Mouse (Mus musculus) liver, postnatal 0 days (tissue): ENCODE data around the gene Nlrp2. TPM values are rescaled to one million over a fixed set of nuclear protein-coding genes. Genes with fewer than 3 reads are reported as not detected.

Source experiments
- ATAC-seq: fragments of 200-750 bp; cut with Nextera tagmentation; 2 replicates; pipeline ENCODE4 v1.8.0; 2017; ENCODE audit warnings: mild to moderate bottlenecking, moderate library complexity
- DNase-seq: peaks from one replicate; pipeline ENCODE4 v3.0.0-alpha.2; 2016
- H3K27ac ChIP-seq: fragments of 300-500 bp; sonication (generic); 2 replicates; pipeline ENCODE4 v1.5.1; 2014; ENCODE audit warnings: antibody characterized with exemption, moderate library complexity, mild to moderate bottlenecking, low read depth
- H3K27me3 ChIP-seq: fragments of 300-500 bp; sonication (generic); 2 replicates; pipeline ENCODE4 v1.6.1; 2014; ENCODE audit warnings: low read length, control low read depth, mixed read lengths; ENCODE audit not compliant: insufficient read depth
- H3K36me3 ChIP-seq: fragments of 300-500 bp; sonication (generic); replicated peaks from 2 replicates; pipeline ENCODE4 v1.6.1; 2014; ENCODE audit warnings: mild to moderate bottlenecking, control low read depth, low read length, moderate library complexity, mixed read lengths; ENCODE audit not compliant: insufficient read depth
- H3K4me1 ChIP-seq: fragments of 300-500 bp; sonication (generic); 2 replicates; pipeline ENCODE4 v1.6.1; 2014; ENCODE audit warnings: antibody characterized with exemption, mild to moderate bottlenecking, control low read depth; ENCODE audit not compliant: insufficient read depth
- H3K4me2 ChIP-seq: fragments of 300-500 bp; sonication (generic); 2 replicates; pipeline ENCODE4 v1.6.1; 2014; ENCODE audit warnings: low read depth, mild to moderate bottlenecking, low read length, moderate library complexity, mixed read lengths
- H3K4me3 ChIP-seq: fragments of 300-500 bp; sonication (generic); 2 replicates; pipeline ENCODE4 v1.5.1; 2014; ENCODE audit warnings: low read depth, low read length
- H3K9ac ChIP-seq: fragments of 300-500 bp; sonication (generic); replicated peaks from 2 replicates; pipeline ENCODE4 v1.6.1; 2014; ENCODE audit warnings: mild to moderate bottlenecking, moderate library complexity
- H3K9me3 ChIP-seq: fragments of 300-500 bp; sonication (generic); 2 replicates; pipeline ENCODE4 v1.6.1; 2016; ENCODE audit warnings: mild to moderate bottlenecking, control low read depth, low read length, mixed read lengths
- CTCF ChIP-seq: sonication (generic); IDR thresholded peaks from 2 replicates; pipeline ENCODE4 v1.5.1; 2016; ENCODE audit warnings: antibody characterized with exemption, low read depth
- EP300 ChIP-seq: IDR thresholded peaks from 2 replicates; pipeline ENCODE4 v1.6.1; 2016; ENCODE audit warnings: antibody characterized with exemption, low read depth, mild to moderate bottlenecking
- WGBS: fragments of 180-500 bp; shearing (Covaris S2); extraction: QIAGEN DNeasy Blood & Tissue Kit; methylation state at CpG from one replicate; pipeline ENCODE4 v1.1.7; 2014; ENCODE audit not compliant: insufficient replicate concordance; 5-methylcytosine and 5-hydroxymethylcytosine counted together
- polyA plus RNA-seq: library from polyadenylated mRNA; unstranded; fragments of >200 nt; fragmentation: Nextera tagmentation; extraction: Ambion mirVana; gene quantifications from 2 replicates; pipeline ENCODE4 v1.2.1, GENCODE M21; 2015

Nlrp2 gene
- not detected in 2 replicates for polyA plus RNA-seq

DNA sequence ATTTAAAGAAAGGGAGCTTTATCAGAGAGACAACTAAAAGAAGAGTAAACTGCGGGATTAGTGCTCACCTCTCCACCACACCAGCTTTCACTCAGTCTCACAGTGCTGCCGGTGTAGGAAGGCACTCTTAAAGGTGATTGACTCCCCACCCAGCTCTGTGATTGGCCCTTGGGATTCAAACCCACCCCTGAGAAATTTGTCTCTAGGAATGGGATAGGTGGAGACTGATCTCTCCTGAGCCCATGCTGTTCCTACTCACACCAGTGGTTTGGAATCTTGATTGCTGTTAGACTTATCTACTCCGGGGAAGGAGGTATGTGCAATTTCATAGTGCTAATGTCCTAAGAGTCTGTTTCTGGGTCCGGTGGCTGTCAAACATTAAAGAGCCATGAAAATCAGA lies at the start of gene Nlrp2:
Nlrp2 (minus strand) TSS at position 101 of the 400 bp plus-strand sequence.
- no peak within 1 kb of the TSS for H3K4me3 ChIP-seq
- ATAC-seq, result no peak
- H3K4me1 ChIP-seq, result no peaks in the 10 kb centered on the region
- no peak within 1 kb of the TSS for H3K9ac ChIP-seq
- no peaks in the 10 kb centered on the region for H3K36me3 ChIP-seq
- WGBS, result 67% methylated on average over 4 of the region's 4 CpGs
- no peak for DNase-seq
- H3K4me2 ChIP-seq, result no peak within 1 kb of the TSS
- TF ChIP-seq EP300, result no peak
- no peak for TF ChIP-seq CTCF
- no peaks in the 10 kb centered on the region; the same call in 1 of the 2 replicates for H3K9me3 ChIP-seq
- H3K27me3 ChIP-seq, result no peaks in the 10 kb centered on the region
- no peak within 1 kb of the TSS for H3K27ac ChIP-seq

- H3K36me3 ChIP-seq, result no peaks in the 10 kb centered on the region
- no peak overlapping the region for H3K4me2 ChIP-seq
- DNase-seq, result no peak
- no peaks in the 10 kb centered on the region for H3K4me1 ChIP-seq
- H3K9me3 ChIP-seq, result no peaks in the 10 kb centered on the region; the same call in 1 of the 2 replicates
- WGBS, result 65% methylated on average over 2 of the region's 2 CpGs
- TF ChIP-seq CTCF (no peak), EP300 (no peak)
- no peaks in the 10 kb centered on the region for H3K27me3 ChIP-seq
- no peak overlapping the region for H3K27ac ChIP-seq
- H3K4me3 ChIP-seq, result no peak overlapping the region
- ATAC-seq, result no peak
- no peak overlapping the region for H3K9ac ChIP-seq
Measured at GRCm38 (mm10) chr7:5366724-5367123, 15.9 kb upstream of the Nlrp2 start.

GRCm38 (mm10) chr7:5363599-5363998 lies 12.8 kb upstream of the Nlrp2 start:
- Histone ChIP-seq H3K9me3 (peaks cover 4% of the 10 kb centered on the region; the same call in 1 of the 2 replicates), H3K27ac (no peak overlapping the region), H3K4me2 (no peak overlapping the region), H3K4me3 (no peak overlapping the region), H3K27me3 (no peaks in the 10 kb centered on the region), H3K9ac (no peak overlapping the region), H3K36me3 (no peaks in the 10 kb centered on the region), H3K4me1 (no peaks in the 10 kb centered on the region)
- TF ChIP-seq EP300 (no peak), CTCF (no peak)
- ATAC-seq (no peak), DNase-seq (no peak)
- 88% methylated on average over 5 of the region's 5 CpGs for WGBS

GRCm38 (mm10) chr7:5350237-5350636 lies 598 bp downstream of the Nlrp2 start, which contains the start of gene Gm5065:
Gene Gm5065, plus strand, starts transcription at chr7:5350537.
- 61% methylated on average over 1 of the region's 1 CpGs for WGBS
- Histone ChIP-seq H3K9ac (no peak within 1 kb of the TSS), H3K9me3 (no peaks in the 10 kb centered on the region), H3K36me3 (no peaks in the 10 kb centered on the region), H3K27ac (no peak within 1 kb of the TSS), H3K27me3 (no peaks in the 10 kb centered on the region), H3K4me2 (no peak within 1 kb of the TSS), H3K4me3 (no peak within 1 kb of the TSS), H3K4me1 (no peaks in the 10 kb centered on the region)
- ATAC-seq, result no peak
- no peak for TF ChIP-seq CTCF
- no peak for TF ChIP-seq EP300
- no peak for DNase-seq

- Histone ChIP-seq H3K27me3 (no peaks in the 10 kb centered on the region), H3K4me2 (no peak overlapping the region), H3K27ac (no peak overlapping the region), H3K4me1 (no peaks in the 10 kb centered on the region), H3K9me3 (no peaks in the 10 kb centered on the region), H3K36me3 (no peaks in the 10 kb centered on the region), H3K4me3 (no peak overlapping the region), H3K9ac (no peak overlapping the region)
- 74% methylated on average over 1 of the region's 1 CpGs for WGBS
- ATAC-seq, result no peak
- no peak for DNase-seq
- no peak for TF ChIP-seq CTCF
- no peak for TF ChIP-seq EP300
Measured at GRCm38 (mm10) chr7:5327511-5327910, 23.3 kb downstream of the Nlrp2 start.

DNA sequence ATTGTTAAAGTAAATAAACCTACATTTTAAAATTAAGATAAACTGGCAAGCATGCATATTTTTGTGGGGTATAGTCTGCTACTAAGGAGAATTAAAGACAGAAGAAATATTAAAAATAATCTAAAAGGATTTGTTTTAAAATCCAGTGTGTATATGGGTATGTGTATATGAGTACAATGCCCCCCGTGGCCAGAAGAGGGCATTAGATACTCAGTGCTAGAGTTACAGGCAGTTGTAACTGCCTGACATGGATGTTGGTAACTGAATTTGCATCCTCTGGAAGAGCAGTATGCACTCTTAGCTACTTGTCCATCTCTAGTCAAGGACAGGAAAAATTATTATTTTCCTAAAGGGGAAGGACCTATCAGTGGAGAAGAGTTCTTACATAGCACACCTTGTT lies 62.6 kb downstream of the Nlrp2 start:
- H3K4me1 ChIP-seq, result no peaks in the 10 kb centered on the region
- WGBS, result 45% methylated on average over 1 of the region's 1 CpGs
- ATAC-seq (no peak), DNase-seq (no peak)
- H3K27ac ChIP-seq, result no peak overlapping the region
- H3K4me3 ChIP-seq, result no peak overlapping the region
- no peaks in the 10 kb centered on the region for H3K36me3 ChIP-seq
- no peak overlapping the region for H3K9ac ChIP-seq
- no peak overlapping the region for H3K4me2 ChIP-seq
- no peak for TF ChIP-seq CTCF
- TF ChIP-seq EP300, result no peak
- no peaks in the 10 kb centered on the region for H3K9me3 ChIP-seq
- no peaks in the 10 kb centered on the region for H3K27me3 ChIP-seq

GRCm38 (mm10) chr7:5263051-5263450 lies 87.8 kb downstream of the Nlrp2 start:
- no peak for DNase-seq
- no peaks in the 10 kb centered on the region for H3K36me3 ChIP-seq
- H3K4me2 ChIP-seq, result no peak overlapping the region
- TF ChIP-seq CTCF (no peak), EP300 (no peak)
- no peak overlapping the region for H3K4me3 ChIP-seq
- no peak for ATAC-seq
- no peaks in the 10 kb centered on the region for H3K9me3 ChIP-seq
- no peak overlapping the region for H3K27ac ChIP-seq
- H3K4me1 ChIP-seq, result no peaks in the 10 kb centered on the region
- H3K9ac ChIP-seq, result no peak overlapping the region
- WGBS, result 78% methylated on average over 3 of the region's 3 CpGs
- H3K27me3 ChIP-seq, result no peaks in the 10 kb centered on the region

Other genes starting within 250 kb of the Nlrp2 start
- not detected in 2 replicates for gene Rfpl4, start 234.1 kb downstream of the Nlrp2 start, polyA plus RNA-seq
- 0.42 and 0.78 TPM in 2 replicates for gene Rasl2-9, start 225.1 kb downstream of the Nlrp2 start, polyA plus RNA-seq
- not detected in 2 replicates for gene Vmn1r55, start 201.4 kb downstream of the Nlrp2 start, polyA plus RNA-seq
- gene Vmn1r56, start 154.3 kb downstream of the Nlrp2 start, polyA plus RNA-seq, result not detected in 2 replicates
- gene Vmn1r57, start 132.5 kb downstream of the Nlrp2 start, polyA plus RNA-seq, result not detected in 2 replicates
- not detected in 2 replicates for gene Gm5065, start 498 bp downstream of the Nlrp2 start, polyA plus RNA-seq
- gene Vmn1r58, start 62.4 kb upstream of the Nlrp2 start, polyA plus RNA-seq, result not detected in 2 replicates
- gene Vmn1r59, start 105.7 kb upstream of the Nlrp2 start, polyA plus RNA-seq, result not detected in 2 replicates
- not detected in 2 replicates for gene Vmn2r28, start 142.9 kb upstream of the Nlrp2 start, polyA plus RNA-seq
- not detected in 2 replicates for gene Vmn1r60, start 196.3 kb upstream of the Nlrp2 start, polyA plus RNA-seq